Mouse (Mus musculus) forebrain, embryonic 14.5 days (tissue): ENCODE measurements at regions not wholly inside any gene's neighbourhood (a gene's known extent, or its start where the extent isn't known, plus 50 kb on each side); places are given as distances from the start of the nearest gene placed in this dataset.

Experiments used
- ATAC-seq: fragments of 200-750 bp; cut with Nextera tagmentation; 2 replicates; pipeline ENCODE4 v1.8.0; 2017; ENCODE audit warnings: mild to moderate bottlenecking, moderate library complexity
- DNase-seq: peaks from one replicate; pipeline ENCODE4 v3.0.0-alpha.2; 2015; ENCODE audit warnings: low spot score
- H3K27ac ChIP-seq: fragments of 300-500 bp; sonication (generic); 2 replicates; pipeline ENCODE4 v1.5.1; 2014; ENCODE audit warnings: low read depth, mild to moderate bottlenecking, control low read depth, low read length, moderate library complexity
- H3K27me3 ChIP-seq: fragments of 300-500 bp; sonication (generic); replicated peaks from 2 replicates; pipeline ENCODE4 v1.6.1; 2014; ENCODE audit warnings: low read length, control low read depth, mixed read lengths; ENCODE audit not compliant: control insufficient read depth, insufficient read depth
- H3K36me3 ChIP-seq: fragments of 300-500 bp; sonication (generic); 2 replicates; pipeline ENCODE4 v1.6.1; 2014; ENCODE audit warnings: low read length, control low read depth; ENCODE audit not compliant: control insufficient read depth, insufficient read depth
- H3K4me1 ChIP-seq: fragments of 300-500 bp; sonication (generic); 2 replicates; pipeline ENCODE4 v1.6.1; 2014; ENCODE audit warnings: antibody characterized with exemption, low read length, control low read depth; ENCODE audit not compliant: control insufficient read depth, insufficient read depth
- H3K4me2 ChIP-seq: fragments of 300-500 bp; sonication (generic); 2 replicates; pipeline ENCODE4 v1.6.1; 2014; ENCODE audit warnings: mild to moderate bottlenecking, control low read depth, low read length
- H3K4me3 ChIP-seq: fragments of 300-500 bp; sonication (generic); 2 replicates; pipeline ENCODE4 v1.5.1; 2014; ENCODE audit warnings: low read depth, low read length, control low read depth
- H3K9ac ChIP-seq: fragments of 300-500 bp; sonication (generic); 2 replicates; pipeline ENCODE4 v1.6.1; 2014; ENCODE audit warnings: mild to moderate bottlenecking, low read length, control low read depth, moderate library complexity
- H3K9me3 ChIP-seq: fragments of 300-500 bp; sonication (generic); replicated peaks from 2 replicates; pipeline ENCODE4 v1.6.1; 2016; ENCODE audit warnings: low read length, control low read depth, mixed read lengths; ENCODE audit not compliant: control insufficient read depth

DNA sequence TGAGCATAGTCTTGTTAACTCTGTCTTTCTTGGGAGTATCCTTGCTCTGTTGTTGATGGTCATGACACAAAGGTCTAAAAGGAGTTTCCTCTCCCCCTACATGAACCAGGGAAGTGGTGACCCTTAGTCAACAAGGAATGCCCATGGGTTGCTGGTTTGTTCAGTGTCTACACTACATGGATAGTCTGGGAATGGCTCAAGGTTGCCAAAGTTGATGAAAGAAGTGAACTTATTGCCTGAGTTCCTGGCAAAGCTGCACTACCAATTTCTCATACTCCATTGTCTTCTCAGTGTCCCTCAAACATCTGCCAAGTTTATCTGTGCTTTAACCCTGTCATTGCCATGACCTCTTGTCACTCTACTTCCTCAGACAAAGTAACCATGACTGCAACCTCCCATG is 49.9 kb upstream of the Cd93 start:
- H3K36me3 ChIP-seq, result no peaks in the 10 kb centered on the region
- no peak overlapping the region for H3K9ac ChIP-seq
- no peak overlapping the region for H3K4me3 ChIP-seq
- H3K27ac ChIP-seq, result no peak overlapping the region
- ATAC-seq, result no peak
- H3K9me3 ChIP-seq, result no peaks in the 10 kb centered on the region
- no peaks in the 10 kb centered on the region for H3K4me1 ChIP-seq
- H3K4me2 ChIP-seq, result no peak overlapping the region
- no peak for DNase-seq
- no peaks in the 10 kb centered on the region for H3K27me3 ChIP-seq
